ENCODE assay signal across 8 mouse cellular contexts in the genomic region with DNA sequence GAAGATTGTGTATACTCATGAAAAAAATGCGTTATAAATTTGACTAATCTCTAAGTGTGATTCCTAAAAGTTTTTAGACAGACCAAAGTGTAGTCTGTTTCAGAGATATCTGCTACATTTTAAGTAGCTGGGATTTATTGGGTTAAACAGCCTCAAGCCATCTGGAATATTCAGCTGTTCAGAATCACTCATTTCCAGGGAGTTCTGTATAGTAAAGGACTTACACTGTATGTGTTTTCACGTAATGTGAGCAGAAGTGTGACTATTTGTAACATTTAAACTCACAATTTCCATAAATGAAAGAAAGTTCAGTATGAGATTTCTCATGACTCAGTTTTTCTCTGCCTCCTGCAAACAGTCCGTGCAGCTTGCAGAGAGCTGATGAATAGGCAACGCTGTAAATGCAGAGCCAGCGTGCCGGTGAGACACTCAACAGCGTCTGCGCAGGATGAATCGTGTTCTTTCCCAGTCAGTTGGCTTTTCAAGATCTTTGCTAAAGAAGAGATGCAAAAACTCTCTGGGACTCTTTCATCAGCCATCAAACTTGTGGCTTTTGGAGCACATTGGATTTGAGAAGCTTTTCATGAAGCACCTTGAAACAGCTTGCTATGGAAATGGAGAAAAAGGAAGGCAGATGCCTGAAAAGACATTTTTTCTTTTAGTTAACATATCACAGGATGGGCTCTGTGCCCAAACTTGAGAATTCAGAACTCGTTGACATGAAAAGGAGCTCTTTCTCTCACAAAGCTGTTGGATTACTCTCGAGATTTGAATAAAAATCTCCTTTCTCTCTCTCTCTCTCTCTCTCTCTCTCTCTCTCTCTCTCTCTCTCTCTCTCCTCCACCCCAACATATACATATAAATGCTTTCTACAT.
DNase-seq lines count a peak whose midpoint lies in the region; ATAC-seq and TF ChIP-seq lines count a peak whose summit lies in the region.
"Had no signal": no experiment of that assay in that cellular context is flagged by ENCODE, and none has a peak within 500 bp of the region (broad histone marks: within the 10 kb centered on the region; RNA-seq: fewer than 3 reads in every experiment).

No protein-coding gene starts in this region.

- peaks cover 15% of the 10 kb centered on the region; the same call in 1 of the 2 replicates for H3K4me1 ChIP-seq in midbrain, embryonic 13.5 days (replicated peaks)

- H3K36me3 ChIP-seq in midbrain, embryonic 13.5 days = no peaks in the 10 kb centered on the region

- H3K9me3 ChIP-seq in midbrain, embryonic 13.5 days = no peaks in the 10 kb centered on the region

- ATAC-seq in midbrain, embryonic 13.5 days = peak; percentile 82

- H3K27me3 ChIP-seq in midbrain, embryonic 13.5 days = no peaks in the 10 kb centered on the region

- H3K27ac ChIP-seq in layer of hippocampus, adult 2 months = no peak overlapping the region; the same call in 1 of the 2 replicates
- H3K27ac ChIP-seq in midbrain, embryonic 13.5 days = peak overlapping the region; percentile 35; the same call in 1 of the 2 replicates
- H3K27ac ChIP-seq: macrophage had no signal

- H3K9ac ChIP-seq in midbrain, embryonic 13.5 days (replicated peaks) = no peak overlapping the region

- TF ChIP-seq CTCF in layer of hippocampus, adult 2 months (conservative IDR thresholded peaks at IDR 0.05) = no peak

- DNase-seq in lung, postnatal 36 days = peak; percentile 3
- DNase-seq in lung, postnatal 14 days = no peak
- DNase-seq in frontal cortex, adult 2 months (ENCODE audit: extremely low spot score in 1 of 2, low spot score in 1 of 2) = peak; percentile 43 to 82
- peak; percentile 41 to 65 for DNase-seq in layer of hippocampus, adult 2 months (ENCODE audit: low spot score in 2 of 2)
- no peak for DNase-seq in spleen, adult 12 weeks (ENCODE audit: low spot score)
- DNase-seq in urinary bladder, postnatal 25 days (ENCODE audit: low spot score) = no peak

- H3K4me2 ChIP-seq in midbrain, embryonic 13.5 days (replicated peaks) = peak overlapping the region; percentile 37

- peak overlapping the region; percentile 21 for H3K4me3 ChIP-seq in layer of hippocampus, adult 2 months
- peak overlapping the region; percentile 15 for H3K4me3 ChIP-seq in midbrain, embryonic 13.5 days (replicated peaks)

- WGBS in midbrain, embryonic 13.5 days = 18% methylated on average over 11 of the region's 11 CpGs

Comparison
In these comparisons a context has a peak if more than half of its experiments do, and no peak if none do; other contexts are left out.
1. DNase-seq: peak in lung, postnatal 36 days (single experiment), frontal cortex, adult 2 months (2 of 2) and layer of hippocampus, adult 2 months (2 of 2); none in lung, postnatal 14 days (single experiment), spleen, adult 12 weeks (single experiment) and urinary bladder, postnatal 25 days (single experiment).